Mouse (Mus musculus) brain, adult 10 weeks (tissue): ENCODE measurements around the gene Acsl6. TPM values are rescaled to one million over a fixed set of nuclear protein-coding genes. Genes with fewer than 3 reads are reported as not detected.

Experiments
- polyA plus RNA-seq: library from polyadenylated mRNA; stranded (reverse); fragments of 350-450 nt; fragmentation: Illumina TruSeq; extraction: RNeasy Lipid Tissue Mini Kit (QIAGEN cat#74804); gene quantifications from one replicate; pipeline ENCODE4 v1.2.3, GENCODE M21; 2015; ENCODE audit warnings: low read depth, low replicate concordance

The Acsl6 gene
- 180 TPM for polyA plus RNA-seq

DNA sequence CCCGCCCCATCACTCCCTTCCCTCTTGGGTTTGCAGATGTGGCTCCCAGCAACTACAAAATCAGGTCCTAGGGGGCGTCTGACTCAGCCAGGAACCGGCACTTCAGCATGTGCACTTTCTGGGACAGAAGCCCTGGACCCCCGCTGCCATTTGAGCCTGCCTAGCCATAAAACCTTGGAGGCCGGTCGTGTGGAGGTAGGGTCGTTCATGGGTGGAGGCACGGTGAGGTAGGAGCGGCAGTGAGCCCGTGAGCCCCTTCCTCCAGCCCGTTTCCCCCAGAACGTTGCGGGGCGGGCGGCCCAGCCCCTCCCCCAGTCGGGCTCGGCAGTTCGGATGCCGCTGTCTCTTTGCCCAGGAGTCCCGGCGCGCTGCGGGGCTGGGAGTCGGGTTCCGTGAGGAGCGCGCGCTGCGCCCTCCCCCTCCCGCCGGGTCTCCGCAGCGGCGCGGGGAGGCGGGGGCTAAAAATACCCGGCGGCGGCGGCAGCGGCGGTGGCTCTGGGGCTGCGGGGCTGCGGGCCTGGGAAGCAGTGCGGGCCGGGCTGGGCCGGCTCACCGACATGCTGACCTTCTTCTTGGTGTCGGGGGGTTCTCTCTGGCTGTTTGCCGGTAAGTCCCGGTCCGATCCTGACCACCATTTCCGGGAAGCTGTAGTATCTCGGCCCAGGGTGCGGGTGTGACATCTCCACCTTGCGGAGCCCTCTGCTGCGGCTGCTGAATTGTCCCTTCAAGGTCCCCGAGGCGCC lies at the start of gene Acsl6:
Gene Acsl6, plus strand, starts transcription at position 71 of the 743 bp plus-strand sequence.

DNA sequence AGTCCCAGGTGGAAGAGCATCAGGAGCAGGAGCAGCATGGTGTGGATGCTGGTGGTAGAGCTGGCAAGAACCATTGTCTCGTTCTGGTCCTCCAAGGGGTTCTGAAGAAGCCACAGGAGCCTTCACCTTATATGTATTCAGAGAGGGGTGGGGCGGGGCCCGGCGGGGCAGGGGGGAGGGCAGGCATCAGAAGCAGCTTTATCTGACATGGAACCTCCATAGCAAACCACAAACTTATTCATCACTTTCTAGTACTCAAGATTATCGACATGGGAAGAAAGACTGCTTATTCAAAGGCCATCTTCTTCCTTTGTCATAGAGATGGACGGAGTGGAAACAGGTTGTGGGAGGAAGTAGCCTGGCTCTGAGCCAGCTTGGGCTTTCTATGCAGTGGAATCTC lies 36.4 kb upstream of the Acsl6 start, which contains the start of gene Il3:
Gene Il3, minus strand, starts transcription at position 101 of the 400 bp plus-strand sequence.

Other genes with a start within 250 kb of the Acsl6 start
- 15.0 TPM for gene Pdlim4, start 234.8 kb upstream of the Acsl6 start, polyA plus RNA-seq
- gene P4ha2, start 203.7 kb upstream of the Acsl6 start, polyA plus RNA-seq: 15.7 TPM
- gene Csf2, start 54.1 kb upstream of the Acsl6 start, polyA plus RNA-seq: not detected
- not detected for gene Il3, start 36.5 kb upstream of the Acsl6 start, polyA plus RNA-seq
- gene Meikin, start 66.9 kb downstream of the Acsl6 start, polyA plus RNA-seq: not detected
- 26.2 TPM for gene Fnip1, start 134.4 kb downstream of the Acsl6 start, polyA plus RNA-seq
- gene Rapgef6, start 219.0 kb downstream of the Acsl6 start, polyA plus RNA-seq: 19.6 TPM